ENCODE assay signal across 8 mouse cellular contexts in genomic region chr2:104742741-104743064, GRCm38 (mm10). TPM values are rescaled to one million over a fixed set of nuclear protein-coding genes. Genes with fewer than 3 reads are reported as not detected.
A peak's percentile ranks its signal among the peaks of the same experiment; 100 is the strongest.
DNase-seq lines count a peak whose midpoint lies in the region; ATAC-seq and TF ChIP-seq lines count a peak whose summit lies in the region.

Gene Depdc7, minus strand, starts transcription at chr2:104742878.

- in situ Hi-C loops in ES-E14 (cut with MboI; ENCODE audit: low sequenced_read_pairs in 2 of 2, unreplicated experiment in 2 of 2): no loop called here

- peak within 1 kb of the TSS; percentile 91 for H3K9ac ChIP-seq in ES-E14 (ENCODE audit: insufficient read depth, low read depth, low read length, poor library complexity, severe bottlenecking)
- peak within 1 kb of the TSS; percentile 51 for H3K9ac ChIP-seq in forebrain, postnatal 0 days
- peak within 1 kb of the TSS; percentile 58 for H3K9ac ChIP-seq in neural tube, embryonic 15.5 days (replicated peaks)

- DNase-seq in ES-E14 (ENCODE audit: low read depth, low spot score): peak; percentile 93
- peak; percentile 79 for DNase-seq in cerebellum, adult 11 months
- peak; percentile 73 for DNase-seq in forebrain, postnatal 0 days
- peak; percentile 89 to 91 for DNase-seq in heart, postnatal 36 days
- peak; percentile 80 to 82 for DNase-seq in layer of hippocampus, adult 2 months (ENCODE audit: low spot score in 2 of 2)
- DNase-seq in lung, adult 2 months: peak; percentile 92
- peak; percentile 71 to 74 for DNase-seq in thymus, adult 18-20 months

- H3K27me3 ChIP-seq in forebrain, postnatal 0 days (ENCODE audit: insufficient read depth, low read length): peaks cover 3% of the 10 kb centered on the region; the same call in 1 of the 2 replicates
- H3K27me3 ChIP-seq in neural tube, embryonic 15.5 days (replicated peaks): peaks cover 11% of the 10 kb centered on the region

- intact Hi-C loops in heart, postnatal 36 days (cut with DNase I): loop anchor here (5.0 kb wide), 1 partner anchor 55 kb away; no protein-coding TSS in a partner anchor

- H3K9me3 ChIP-seq in ES-E14 (ENCODE audit: control insufficient read depth, insufficient read depth, low read depth, low read length): no peaks in the 10 kb centered on the region
- no peaks in the 10 kb centered on the region for H3K9me3 ChIP-seq in forebrain, postnatal 0 days (ENCODE audit: low read length)
- no peaks in the 10 kb centered on the region for H3K9me3 ChIP-seq in neural tube, embryonic 15.5 days (replicated peaks)

- peak within 1 kb of the TSS; percentile 86 to 95 for H3K4me3 ChIP-seq in ES-E14 (ENCODE audit: insufficient read depth in 1 of 2, low read depth in 1 of 2, low read length in 2 of 2, poor library complexity in 1 of 2, severe bottlenecking in 1 of 2)
- H3K4me3 ChIP-seq in forebrain, postnatal 0 days (ENCODE audit: low read depth, low read length): peak within 1 kb of the TSS; percentile 72
- H3K4me3 ChIP-seq in layer of hippocampus, adult 2 months: peak within 1 kb of the TSS; percentile 61
- H3K4me3 ChIP-seq in lung, adult 2 months (replicated peaks; ENCODE audit: extremely low read depth, low read depth, low read length): peak within 1 kb of the TSS; percentile 68
- H3K4me3 ChIP-seq in neural tube, embryonic 15.5 days (replicated peaks): peak within 1 kb of the TSS; percentile 67

- ATAC-seq in forebrain, postnatal 0 days: peak; percentile 95
- ATAC-seq in neural tube, embryonic 15.5 days (ENCODE audit: low FRiP score): peak; percentile 88

- no peak within 1 kb of the TSS for H3K27ac ChIP-seq in ES-E14 (ENCODE audit: insufficient read depth, low read depth, low read length, poor library complexity, severe bottlenecking)
- H3K27ac ChIP-seq in forebrain, postnatal 0 days (ENCODE audit: low read depth, low read length): no peak within 1 kb of the TSS
- peak within 1 kb of the TSS; percentile 52; the same call in 1 of the 2 replicates for H3K27ac ChIP-seq in layer of hippocampus, adult 2 months
- H3K27ac ChIP-seq in neural tube, embryonic 15.5 days (replicated peaks): no peak within 1 kb of the TSS

- no peak for TF ChIP-seq POLR2A in lung, adult 2 months (IDR thresholded peaks at IDR 0.05; ENCODE audit: borderline replicate concordance, extremely low read depth, low read depth, low read length)

- H3K36me3 ChIP-seq in ES-E14 (ENCODE audit: control insufficient read depth, insufficient read depth, low read length, poor library complexity, severe bottlenecking): no peaks in the 10 kb centered on the region
- H3K36me3 ChIP-seq in forebrain, postnatal 0 days (ENCODE audit: insufficient read depth): no peaks in the 10 kb centered on the region
- no peaks in the 10 kb centered on the region for H3K36me3 ChIP-seq in neural tube, embryonic 15.5 days

- TF ChIP-seq CTCF in forebrain, postnatal 0 days (IDR thresholded peaks at IDR 0.05; ENCODE audit: low read depth): no peak
- TF ChIP-seq CTCF in layer of hippocampus, adult 2 months (conservative IDR thresholded peaks at IDR 0.05): no peak
- no peak for TF ChIP-seq CTCF in lung, adult 2 months (IDR thresholded peaks at IDR 0.05; ENCODE audit: insufficient read depth, low read length)

- WGBS in forebrain, postnatal 0 days: 2% methylated on average over 31 of the region's 31 CpGs
- under 1% methylated on average over 31 of the region's 31 CpGs for WGBS in lung, adult 2 months
- WGBS in neural tube, embryonic 15.5 days: 0% methylated on average over 31 of the region's 31 CpGs

- H3K4me1 ChIP-seq in ES-E14 (ENCODE audit: control insufficient read depth in 2 of 2, insufficient read depth in 2 of 2, low read length in 2 of 2, poor library complexity in 1 of 2): peaks cover 0 to 4% of the 10 kb centered on the region in 2 experiments; a peak in 2 of 4 replicates
- H3K4me1 ChIP-seq in forebrain, postnatal 0 days (ENCODE audit: insufficient read depth): peaks cover 10% of the 10 kb centered on the region; the same call in 1 of the 2 replicates
- H3K4me1 ChIP-seq in lung, adult 2 months (ENCODE audit: control insufficient read depth, insufficient read depth, low read length): no peaks in the 10 kb centered on the region; the same call in 1 of the 2 replicates
- peaks cover 23% of the 10 kb centered on the region for H3K4me1 ChIP-seq in neural tube, embryonic 15.5 days

- H3K4me2 ChIP-seq in forebrain, postnatal 0 days (ENCODE audit: low read depth): peak within 1 kb of the TSS; percentile 99
- H3K4me2 ChIP-seq in neural tube, embryonic 15.5 days: peak within 1 kb of the TSS; percentile 98

TF ChIP-seq in ES-E14, 5 proteins besides CTCF, POLR2A, EP300 and RAD21:
- no peak for TF ChIP-seq ZNF384 (IDR thresholded peaks at IDR 0.05; ENCODE audit: low read depth, low read length)
- no peak for TF ChIP-seq HCFC1 (IDR thresholded peaks at IDR 0.05; ENCODE audit: borderline replicate concordance, insufficient read depth, low read length)
- no peak for TF ChIP-seq ZC3H11A (IDR thresholded peaks at IDR 0.05; ENCODE audit: borderline replicate concordance, low read depth, low read length)
- TF ChIP-seq MAFK (IDR thresholded peaks at IDR 0.05; ENCODE audit: insufficient read depth, low read depth, low read length): no peak
- no peak for TF ChIP-seq CHD2 (IDR thresholded peaks at IDR 0.05; ENCODE audit: low read depth, low read length)

RNA-seq across cellular contexts. Expression of gene Depdc7, which starts in this region (rescaled TPM):
- total RNA-seq in ES-E14 (2012; rRNA removed): 9.5 and 12.1 TPM in 2 replicates
- 0.90 and 1.3 TPM in 2 replicates for total RNA-seq in forebrain, postnatal 0 days (2014; rRNA removed)
- 0.70 and 0.82 TPM in 2 replicates for polyA plus RNA-seq in forebrain, postnatal 0 days (2015; fragmentation: Nextera tagmentation; extraction: Ambion mirVana)
- total RNA-seq in heart, postnatal 36 days (2021): 1 to 10 TPM in 1 of 2 experiments, under 1 TPM in 1; 0.95 to 1.9 TPM
- 1 to 10 TPM; 1.6 to 2.2 TPM for total RNA-seq in layer of hippocampus, adult 2 months (2021)
- polyA plus RNA-seq in lung, adult 2 months (2012; rRNA removed): 1.1 and 1.7 TPM in 2 replicates
- 1.1 and 3.6 TPM in 2 replicates for polyA plus RNA-seq in neural tube, embryonic 15.5 days (2015; fragmentation: Nextera tagmentation; extraction: Ambion mirVana)
